Mouse (Mus musculus): ENCODE results near the gene Sesn3.
A peak's percentile ranks its signal among the peaks of the same experiment; 100 is the strongest.

Gene Sesn3

GRCm38 (mm10) chr9:14362068-14362768, 87.4 kb downstream of the Sesn3 start:
- DNase-seq = no peak

- no peak for DNase-seq
Observed at GRCm38 (mm10) chr9:14363540-14363939, 88.7 kb downstream of the Sesn3 start.

GRCm38 (mm10) chr9:14364719-14365118, 89.9 kb downstream of the Sesn3 start:
- no peak for DNase-seq

- no peak for DNase-seq
Observed at GRCm38 (mm10) chr9:14365481-14366125, 90.7 kb downstream of the Sesn3 start.

GRCm38 (mm10) chr9:14367850-14368249, 93.0 kb downstream of the Sesn3 start:
- DNase-seq = no peak

- no peak for DNase-seq
Observed at GRCm38 (mm10) chr9:14369271-14369670, 94.4 kb downstream of the Sesn3 start.

GRCm38 (mm10) chr9:14372440-14372839, 97.6 kb downstream of the Sesn3 start:
- DNase-seq = no peak

GRCm38 (mm10) chr9:14376149-14376548, 101.3 kb downstream of the Sesn3 start:
- no peak for DNase-seq

GRCm38 (mm10) chr9:14378151-14378550, 103.3 kb downstream of the Sesn3 start:
- DNase-seq = no peak

- DNase-seq = no peak
Observed at GRCm38 (mm10) chr9:14379769-14380385, 105.0 kb downstream of the Sesn3 start.

GRCm38 (mm10) chr9:14380386-14381285, 105.8 kb downstream of the Sesn3 start:
- peak; percentile 86 for DNase-seq

GRCm38 (mm10) chr9:14381353-14382055, 106.6 kb downstream of the Sesn3 start, which contains the start of gene Endod1:
Gene Endod1, minus strand, starts transcription at chr9:14381507.
- peak; percentile 56 for DNase-seq

- no peak for DNase-seq
Observed at GRCm38 (mm10) chr9:14382256-14382791, 107.5 kb downstream of the Sesn3 start.

Measured in embryo, embryonic 11 days (tissue).